Mouse (Mus musculus): ENCODE data around the gene Tmem144.

Tmem144 gene

DNA sequence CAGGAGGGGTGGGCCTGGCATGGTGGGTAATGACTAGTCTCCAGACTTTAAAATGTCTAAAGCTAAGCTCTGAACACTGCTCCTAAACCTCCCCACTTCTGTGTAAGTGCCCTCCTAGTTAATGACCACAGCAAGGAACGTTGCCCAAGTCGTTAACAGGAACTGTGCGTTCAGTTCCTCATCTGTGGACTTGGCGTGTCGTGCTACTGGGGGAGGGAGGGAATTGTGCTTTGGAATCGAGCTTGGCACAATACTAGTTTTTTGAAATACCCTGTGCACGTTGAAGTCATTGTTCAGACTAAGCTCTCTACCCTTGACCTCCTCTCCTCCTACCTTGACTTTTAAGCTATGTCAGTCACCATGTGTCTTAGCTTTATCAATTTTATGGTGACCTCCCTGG is 12.3 kb upstream of the Tmem144 start:
- no peak for DNase-seq (ENCODE audit: low read depth, low spot score)

DNA sequence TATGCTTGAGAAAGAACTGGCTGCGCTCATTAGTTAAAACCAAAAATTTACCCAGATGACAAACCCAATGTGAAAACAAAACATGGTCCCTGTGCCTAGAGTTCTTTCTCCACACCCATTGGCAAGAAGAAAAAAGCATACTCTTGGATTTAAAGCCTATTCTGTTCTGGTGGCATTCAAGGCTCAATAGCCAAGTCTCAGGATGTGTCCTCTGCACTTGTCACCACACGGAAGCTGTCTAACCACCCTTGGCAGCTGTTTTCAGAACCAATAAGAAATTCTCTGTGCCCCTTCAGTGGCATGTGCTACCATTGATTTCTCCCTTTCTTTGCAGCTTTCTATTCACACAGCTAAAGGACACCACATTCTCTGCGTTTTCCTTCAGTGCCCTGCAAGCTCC is 5.6 kb upstream of the Tmem144 start:
- no peak for DNase-seq (ENCODE audit: low read depth, low spot score)

DNA sequence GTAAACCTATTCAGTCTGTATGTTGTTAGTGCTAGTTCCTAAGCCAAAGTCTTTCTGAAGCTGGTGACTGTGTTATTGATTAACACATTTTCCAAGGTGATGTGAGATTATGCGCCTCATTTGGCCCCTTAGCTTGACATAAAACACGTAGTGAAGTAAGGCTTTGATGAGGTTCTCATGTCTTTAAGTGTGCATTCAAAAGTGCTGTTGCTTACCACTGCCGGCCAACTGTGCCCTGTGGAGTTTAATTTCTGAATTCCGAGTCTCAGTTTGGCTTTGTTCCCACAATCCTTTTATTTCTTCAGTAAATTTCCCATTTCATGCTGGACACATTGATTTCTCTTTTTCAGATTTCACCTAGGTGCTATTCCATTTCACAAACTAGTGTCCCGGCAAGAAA is 5.2 kb upstream of the Tmem144 start:
- no peak for DNase-seq (ENCODE audit: low read depth, low spot score)

DNA sequence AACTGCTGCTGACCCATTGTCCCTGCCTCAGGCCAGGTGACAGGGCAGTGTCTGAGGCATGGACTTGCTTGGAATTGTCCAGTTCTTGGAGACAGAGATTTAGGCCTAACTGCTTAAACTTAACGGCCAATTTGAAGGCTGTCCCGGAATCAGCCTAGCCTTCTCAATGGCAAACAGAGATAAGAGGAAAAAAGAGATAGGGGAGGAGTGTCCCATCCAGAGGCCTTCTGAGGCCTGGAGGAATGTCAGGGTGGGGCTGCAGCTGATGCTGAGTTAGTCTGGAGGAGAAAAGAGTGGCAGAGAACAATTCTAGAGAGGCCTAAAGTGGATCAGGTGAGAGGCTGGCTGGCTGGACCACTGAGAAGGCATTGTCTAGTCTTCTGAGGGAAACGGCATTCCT is 465 bp downstream of the Tmem144 start:
- no peak for DNase-seq (ENCODE audit: low read depth, low spot score)

DNA sequence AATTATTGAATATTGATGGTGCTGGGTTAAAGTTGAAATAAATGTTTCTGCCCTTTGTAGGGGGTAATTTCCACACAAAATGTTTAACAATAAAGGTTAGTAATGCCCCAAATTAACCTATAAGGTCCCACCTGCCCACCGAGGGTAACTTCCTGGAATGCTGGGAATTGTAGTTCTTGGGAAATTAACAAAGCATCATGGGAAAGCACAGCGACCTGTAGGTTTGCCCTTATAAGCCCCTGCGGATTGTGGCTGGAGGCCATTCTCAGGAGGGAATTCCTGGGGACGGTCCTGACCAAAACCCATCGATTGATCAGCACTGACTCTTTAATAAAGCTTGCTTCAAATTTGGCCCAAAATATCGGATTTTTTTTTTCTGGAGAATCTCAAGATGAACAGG is 1.9 kb downstream of the Tmem144 start:
- DNase-seq (ENCODE audit: low read depth, low spot score), result no peak

- DNase-seq (ENCODE audit: low read depth, low spot score), result no peak
These were observed 3.0 kb downstream of the Tmem144 start for GRCm38 (mm10) chr3:79849621-79850020.

GRCm38 (mm10) chr3:79848841-79849240 is 3.7 kb downstream of the Tmem144 start:
- DNase-seq (ENCODE audit: low read depth, low spot score), result no peak

DNA sequence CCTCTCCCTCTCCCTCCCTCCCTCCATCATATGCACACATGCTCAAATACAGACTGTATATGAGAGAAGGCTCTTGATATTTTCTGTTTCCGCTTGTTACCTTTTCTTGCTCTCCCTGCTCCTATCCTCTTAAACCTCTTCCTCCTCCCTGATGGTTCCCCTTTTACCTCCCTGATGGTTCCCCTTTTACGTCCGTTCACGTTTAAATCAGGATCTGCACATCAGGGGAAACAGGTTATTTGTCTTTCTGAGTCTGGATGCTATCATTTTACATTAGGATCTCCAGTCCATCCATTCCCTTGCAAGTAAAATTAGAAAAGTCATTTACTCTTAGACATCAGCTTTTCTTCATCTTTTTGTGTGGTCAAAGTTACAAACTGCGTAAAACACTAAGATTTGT is 5.9 kb downstream of the Tmem144 start:
- DNase-seq (ENCODE audit: low read depth, low spot score), result no peak

DNA sequence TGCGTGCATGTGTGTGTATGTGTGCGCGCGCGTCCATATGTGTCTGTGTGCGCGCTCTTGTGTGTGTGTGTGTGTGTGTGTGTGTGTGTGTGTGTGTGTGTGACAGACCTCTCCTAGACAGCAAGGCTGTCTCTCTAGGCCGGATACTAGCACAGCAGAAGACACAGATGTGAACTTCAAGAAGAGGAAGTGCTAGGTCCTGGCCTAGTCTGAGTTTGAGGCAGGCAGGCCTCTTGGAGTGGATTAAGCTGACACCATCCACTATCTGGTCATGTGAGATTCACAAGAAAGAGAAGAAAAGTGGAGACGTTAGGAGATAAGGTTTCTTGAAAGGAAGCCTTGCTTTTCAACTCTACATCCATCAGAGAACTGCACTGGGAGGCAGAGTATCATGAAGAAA is 8.6 kb downstream of the Tmem144 start:
- no peak for DNase-seq (ENCODE audit: low read depth, low spot score)

DNA sequence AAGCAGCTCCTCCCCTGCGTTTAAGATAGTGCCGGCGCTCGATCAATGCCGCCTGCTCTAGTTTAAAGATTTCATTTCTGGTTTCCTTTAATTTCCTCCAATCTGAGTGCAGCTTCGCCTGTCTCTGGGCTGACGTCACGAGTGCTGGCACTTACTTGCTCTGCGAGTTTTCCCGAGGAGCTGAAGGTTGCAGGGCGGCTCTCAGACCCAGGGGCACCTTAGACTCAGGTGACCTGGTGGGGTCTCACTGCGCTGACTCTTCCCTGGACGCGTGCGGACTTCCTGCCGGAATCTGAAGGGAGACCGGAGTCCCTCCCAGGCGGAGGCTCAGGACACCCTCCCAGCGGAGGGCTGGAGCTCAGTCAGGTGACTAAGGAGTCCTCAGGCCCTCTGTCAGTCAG is 10.0 kb downstream of the Tmem144 start:
- DNase-seq (ENCODE audit: low read depth, low spot score), result peak; percentile 73

- peak; percentile 96 for DNase-seq (ENCODE audit: low read depth, low spot score)
These were observed 10.4 kb downstream of the Tmem144 start for GRCm38 (mm10) chr3:79842165-79842564.

- no peak for DNase-seq (ENCODE audit: low read depth, low spot score)
These were observed 11.1 kb downstream of the Tmem144 start for GRCm38 (mm10) chr3:79841475-79841874.

- no peak for DNase-seq (ENCODE audit: low read depth, low spot score)
These were observed 13.8 kb downstream of the Tmem144 start for GRCm38 (mm10) chr3:79838751-79839150.

- DNase-seq (ENCODE audit: low read depth, low spot score), result no peak
These were observed 23.3 kb downstream of the Tmem144 start for GRCm38 (mm10) chr3:79829289-79829688.

GRCm38 (mm10) chr3:79825067-79825780 is 27.3 kb downstream of the Tmem144 start:
- no peak for DNase-seq (ENCODE audit: low read depth, low spot score)

DNA sequence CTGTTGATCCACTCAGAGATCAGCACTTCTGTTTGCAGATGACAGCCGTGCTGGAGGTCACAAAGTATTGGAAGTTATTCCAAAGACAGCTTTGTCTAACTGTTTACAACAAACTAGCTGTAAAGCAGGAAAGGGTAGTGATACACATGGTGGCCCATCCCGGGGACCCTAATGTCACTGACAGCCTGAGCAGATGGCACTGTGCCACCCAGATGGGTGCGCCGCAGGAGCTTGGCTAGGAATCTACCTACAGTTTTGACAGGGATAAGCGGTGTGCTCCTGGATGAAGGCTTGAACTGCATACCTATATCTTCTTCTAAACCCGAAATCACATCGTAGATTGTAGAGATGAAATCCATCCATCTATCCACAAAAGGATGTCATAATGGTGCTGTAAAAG is 29.4 kb downstream of the Tmem144 start:
- no peak for DNase-seq (ENCODE audit: low read depth, low spot score)

GRCm38 (mm10) chr3:79821131-79821530 is 31.4 kb downstream of the Tmem144 start:
- DNase-seq (ENCODE audit: low read depth, low spot score), result no peak

DNA sequence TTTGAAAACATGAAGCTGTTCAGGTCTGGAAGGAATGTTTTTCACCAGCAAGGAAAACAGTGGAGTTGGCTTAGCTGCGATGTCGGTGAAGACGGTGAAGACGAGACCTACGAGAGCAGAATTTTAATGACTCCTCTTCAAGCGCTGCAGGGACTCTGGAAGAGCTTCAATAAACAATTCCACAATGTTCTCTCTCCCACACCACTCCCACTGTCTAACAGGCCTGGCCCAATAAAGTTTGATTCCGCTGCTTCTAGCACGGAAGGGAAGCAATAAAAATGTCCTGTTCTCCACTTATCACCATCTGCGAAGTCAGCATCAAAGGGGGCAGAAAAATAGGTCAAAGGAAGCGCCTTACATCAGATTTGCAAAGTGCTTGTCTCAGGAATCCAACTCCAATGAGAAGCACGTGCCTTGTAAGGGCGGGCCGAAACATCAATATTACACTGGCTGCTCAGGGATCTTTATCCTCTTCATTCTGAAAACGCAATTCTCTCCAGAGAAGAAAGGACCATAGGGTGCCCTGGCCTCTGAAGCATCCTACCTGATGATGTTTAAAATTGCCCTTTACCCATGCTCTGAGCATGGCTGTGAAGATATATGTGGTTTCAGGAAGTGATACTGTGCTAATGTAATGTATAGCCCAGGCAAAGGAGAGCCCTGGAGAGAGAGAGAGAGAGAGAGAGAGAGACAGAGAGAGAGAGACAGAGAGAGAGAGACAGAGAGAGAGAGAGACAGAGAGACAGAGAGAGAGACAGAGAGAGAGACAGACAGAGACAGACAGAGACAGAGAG is 34.2 kb downstream of the Tmem144 start:
- DNase-seq (ENCODE audit: low read depth, low spot score), result peak; percentile 27

DNA sequence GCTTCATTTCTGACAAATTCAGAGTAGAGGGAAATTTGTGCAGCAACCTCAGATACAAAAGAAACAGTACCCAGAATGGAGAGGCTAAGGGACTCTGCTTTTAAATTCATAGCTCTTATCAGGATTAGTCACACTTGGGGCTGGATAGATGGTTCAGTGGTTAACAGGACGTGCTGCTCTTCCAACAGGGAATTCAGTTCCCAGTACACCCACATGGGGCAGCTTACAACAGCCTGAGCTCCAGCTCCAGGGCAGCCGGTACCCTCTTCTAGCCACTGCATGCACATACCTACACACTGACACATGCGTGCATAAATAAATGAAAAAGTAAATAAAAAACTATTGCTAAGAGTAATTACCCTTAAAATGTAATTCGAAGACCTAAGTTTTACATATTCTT is 36.3 kb downstream of the Tmem144 start:
- DNase-seq (ENCODE audit: low read depth, low spot score), result no peak

- peak; percentile 61 for DNase-seq (ENCODE audit: low read depth, low spot score)
These were observed 38.6 kb downstream of the Tmem144 start for GRCm38 (mm10) chr3:79813814-79814490.

- DNase-seq (ENCODE audit: low read depth, low spot score), result no peak
These were observed 40.5 kb downstream of the Tmem144 start for GRCm38 (mm10) chr3:79812042-79812441.

- no peak for DNase-seq (ENCODE audit: low read depth, low spot score)
These were observed 40.9 kb downstream of the Tmem144 start for GRCm38 (mm10) chr3:79811632-79812031.

DNA sequence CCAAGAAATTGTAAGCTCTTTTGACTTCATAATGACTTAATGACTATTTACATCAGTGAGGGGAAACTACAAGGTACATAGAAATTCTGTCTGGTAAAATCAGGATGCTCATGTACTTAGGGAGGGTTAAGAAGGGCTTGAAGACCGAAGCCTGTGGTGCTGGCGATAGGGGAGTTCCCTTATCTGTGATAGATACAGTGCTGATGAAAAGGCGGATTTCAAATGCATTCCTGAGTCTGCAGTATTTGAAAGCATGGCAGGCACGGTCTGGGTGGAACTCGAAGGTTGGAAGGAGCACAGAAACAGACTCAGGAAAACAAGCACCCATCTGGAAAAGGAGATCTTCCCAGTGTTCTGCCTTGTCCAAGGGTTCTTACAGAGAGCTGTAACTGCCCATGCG is 42.0 kb downstream of the Tmem144 start:
- no peak for DNase-seq (ENCODE audit: low read depth, low spot score)

Measured in forelimb bud, embryonic 11.5 days (tissue).